Mouse (Mus musculus): ENCODE data around the gene Mrpl24.

DNA sequence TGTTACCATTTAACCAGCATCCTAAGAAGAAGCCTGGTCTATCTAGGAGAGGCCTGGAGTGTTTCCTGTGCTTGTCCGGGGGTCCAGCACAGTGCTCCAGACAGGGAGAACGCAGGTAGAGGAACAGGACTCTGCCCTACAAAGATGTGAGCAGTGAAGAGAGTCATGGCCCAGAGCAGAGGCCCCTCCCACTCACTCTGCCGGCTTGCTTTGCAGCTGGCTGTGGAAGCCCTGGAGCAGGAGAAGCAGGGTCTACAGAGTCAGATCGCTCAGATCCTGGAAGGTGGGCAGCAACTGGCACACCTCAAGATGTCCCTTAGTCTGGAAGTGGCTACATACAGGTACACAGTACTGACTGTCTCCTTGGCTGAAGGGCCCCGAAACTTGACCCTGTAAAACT, 53.5 kb downstream of the Mrpl24 start:
- TF ChIP-seq CTCF (IDR thresholded peaks at IDR 0.05; ENCODE audit: control insufficient read depth, insufficient read depth, insufficient replicate concordance, low read depth, low read length) = no peak
- no peak for TF ChIP-seq POLR2A (IDR thresholded peaks at IDR 0.05; ENCODE audit: control insufficient read depth, low read depth, low read length)

Measured in testis, adult 2 months (tissue).